8 mouse cellular contexts compared by ENCODE assay signal in genomic region chr13:106936256-106937137, GRCm38 (mm10). TPM values are rescaled to one million over a fixed set of nuclear protein-coding genes. Genes with fewer than 3 reads are reported as not detected.
A peak's percentile ranks its signal among the peaks of the same experiment; 100 is the strongest.
DNase-seq lines count a peak whose midpoint lies in the region; ATAC-seq and TF ChIP-seq lines count a peak whose summit lies in the region.

Ipo11 (minus strand) TSS chr13:106936958.

- H3K36me3 ChIP-seq in CH12.LX (replicated peaks in 1 of 2; ENCODE audit: control insufficient read depth in 1 of 2, insufficient read depth in 1 of 2, low read length in 1 of 2), result peaks cover 0 to 11% of the 10 kb centered on the region in 2 experiments
- H3K36me3 ChIP-seq in forebrain, embryonic 11.5 days (ENCODE audit: control insufficient read depth, insufficient read depth, low read length), result no peaks in the 10 kb centered on the region
- H3K36me3 ChIP-seq in heart, embryonic 16.5 days (ENCODE audit: control insufficient read depth, insufficient read depth), result no peaks in the 10 kb centered on the region
- H3K36me3 ChIP-seq in liver, embryonic 15.5 days (replicated peaks), result no peaks in the 10 kb centered on the region
- no peaks in the 10 kb centered on the region for H3K36me3 ChIP-seq in neural tube, embryonic 12.5 days

- peak within 1 kb of the TSS; percentile 53; the same call in 1 of the 2 replicates for H3K4me2 ChIP-seq in CH12.LX (ENCODE audit: insufficient read depth, low read depth, poor library complexity, severe bottlenecking)
- peak within 1 kb of the TSS; percentile 60 for H3K4me2 ChIP-seq in forebrain, embryonic 11.5 days (ENCODE audit: low read depth, low read length, severe bottlenecking)
- H3K4me2 ChIP-seq in heart, embryonic 16.5 days (ENCODE audit: low read depth, low read length), result peak within 1 kb of the TSS; percentile 83
- peak within 1 kb of the TSS; percentile 90 for H3K4me2 ChIP-seq in liver, embryonic 15.5 days
- H3K4me2 ChIP-seq in neural tube, embryonic 12.5 days (replicated peaks), result peak within 1 kb of the TSS; percentile 73

- DNase-seq in CH12.LX (ENCODE audit: extremely low read depth), result peak; percentile 97
- DNase-seq in c-Kit-positive CD71-positive TER-119-negative erythroid progenitor cells, embryonic 14.5 days (ENCODE audit: low read depth), result peak; percentile 93
- DNase-seq in forebrain, embryonic 11.5 days (ENCODE audit: low spot score), result peak; percentile 97
- peak; percentile 93 to 96 for DNase-seq in kidney, postnatal 36 days
- peak; percentile 96 for DNase-seq in telencephalon, adult 2 months (ENCODE audit: low read depth, low spot score)

- no peak for TF ChIP-seq RAD21 in CH12.LX (IDR thresholded peaks at IDR 0.05; ENCODE audit: low read depth, low read length)

- peak within 1 kb of the TSS; percentile 57 for H3K9ac ChIP-seq in CH12.LX (ENCODE audit: insufficient read depth, low read depth)
- peak within 1 kb of the TSS; percentile 90 for H3K9ac ChIP-seq in forebrain, embryonic 11.5 days (ENCODE audit: low read length)
- peak within 1 kb of the TSS; percentile 93 for H3K9ac ChIP-seq in heart, embryonic 16.5 days (ENCODE audit: low read length)
- peak within 1 kb of the TSS; percentile 95 for H3K9ac ChIP-seq in liver, embryonic 15.5 days
- peak within 1 kb of the TSS; percentile 89 for H3K9ac ChIP-seq in neural tube, embryonic 12.5 days

- peaks cover 2 to 30% of the 10 kb centered on the region in 2 experiments; a peak in 3 of 4 replicates for H3K4me1 ChIP-seq in CH12.LX (ENCODE audit: control insufficient read depth in 1 of 2, insufficient read depth in 2 of 2)
- no peaks in the 10 kb centered on the region for H3K4me1 ChIP-seq in forebrain, embryonic 11.5 days (replicated peaks; ENCODE audit: control insufficient read depth, insufficient read depth, low read length)
- H3K4me1 ChIP-seq in heart, embryonic 16.5 days (ENCODE audit: control insufficient read depth, insufficient read depth, low read length), result peaks cover 14% of the 10 kb centered on the region; the same call in 1 of the 2 replicates
- H3K4me1 ChIP-seq in liver, embryonic 15.5 days (replicated peaks), result peaks cover 29% of the 10 kb centered on the region
- peaks cover 5% of the 10 kb centered on the region; the same call in 1 of the 2 replicates for H3K4me1 ChIP-seq in neural tube, embryonic 12.5 days

- ATAC-seq in forebrain, embryonic 11.5 days (replicated peaks; ENCODE audit: low FRiP score), result peak; percentile 97
- peak; percentile 95 for ATAC-seq in heart, embryonic 16.5 days (replicated peaks; ENCODE audit: extremely low read depth, insufficient read depth, low FRiP score)
- ATAC-seq in liver, embryonic 15.5 days (ENCODE audit: insufficient read depth), result peak; percentile 97
- peak; percentile 98 for ATAC-seq in neural tube, embryonic 12.5 days (ENCODE audit: low FRiP score, low read depth)

- no peak for TF ChIP-seq CTCF in CH12.LX (conservative IDR thresholded peaks at IDR 0.05 in 1 of 2, IDR thresholded peaks at IDR 0.05 in 1 of 2; ENCODE audit: low read depth in 2 of 2, low read length in 2 of 2)

- in situ Hi-C loops in CH12.LX (cut with MboI; ENCODE audit: low pct_ligation_motif_present, low pct_unique_long_range_greater_than_20kb, low sequenced_read_pairs), result no loop called here

- no peak for TF ChIP-seq EP300 in CH12.LX (IDR thresholded peaks at IDR 0.05; ENCODE audit: low read length)

- H3K27ac ChIP-seq in CH12.LX (ENCODE audit: insufficient read depth, low read depth), result peak within 1 kb of the TSS; percentile 58
- peak within 1 kb of the TSS; percentile 72 for H3K27ac ChIP-seq in forebrain, embryonic 11.5 days (ENCODE audit: low read depth, low read length)
- H3K27ac ChIP-seq in heart, embryonic 16.5 days (ENCODE audit: low read length), result peak within 1 kb of the TSS; percentile 88
- peak within 1 kb of the TSS; percentile 82 for H3K27ac ChIP-seq in liver, embryonic 15.5 days (replicated peaks)
- H3K27ac ChIP-seq in neural tube, embryonic 12.5 days, result peak within 1 kb of the TSS; percentile 43; the same call in 1 of the 2 replicates

- TF ChIP-seq POLR2A in CH12.LX (IDR thresholded peaks at IDR 0.05; ENCODE audit: low read depth, low read length), result peak; percentile 86

- WGBS in forebrain, embryonic 11.5 days, result under 1% methylated on average over 84 of the region's 84 CpGs
- WGBS in heart, embryonic 16.5 days, result 0% methylated on average over 84 of the region's 84 CpGs
- WGBS in liver, embryonic 15.5 days (ENCODE audit: insufficient replicate concordance), result under 1% methylated on average over 84 of the region's 84 CpGs
- WGBS in neural tube, embryonic 12.5 days, result under 1% methylated on average over 84 of the region's 84 CpGs

- H3K4me3 ChIP-seq in CH12.LX (replicated peaks in 1 of 3; ENCODE audit: low read depth in 2 of 3, low read length in 2 of 3, poor library complexity in 1 of 3), result peak within 1 kb of the TSS; percentile 75 to 93 (median 91)
- peak within 1 kb of the TSS; percentile 96 for H3K4me3 ChIP-seq in forebrain, embryonic 11.5 days (ENCODE audit: low read depth, low read length)
- H3K4me3 ChIP-seq in heart, embryonic 16.5 days (ENCODE audit: low read length), result peak within 1 kb of the TSS; percentile 92
- peak within 1 kb of the TSS; percentile 100 for H3K4me3 ChIP-seq in liver, embryonic 15.5 days (replicated peaks)
- H3K4me3 ChIP-seq in neural tube, embryonic 12.5 days, result peak within 1 kb of the TSS; percentile 100

- H3K9me3 ChIP-seq in CH12.LX (replicated peaks; ENCODE audit: low read length), result no peaks in the 10 kb centered on the region
- H3K9me3 ChIP-seq in forebrain, embryonic 11.5 days (ENCODE audit: control insufficient read depth, low read length), result no peaks in the 10 kb centered on the region
- no peaks in the 10 kb centered on the region for H3K9me3 ChIP-seq in heart, embryonic 16.5 days (replicated peaks; ENCODE audit: control insufficient read depth, low read length)
- no peaks in the 10 kb centered on the region for H3K9me3 ChIP-seq in liver, embryonic 15.5 days (replicated peaks)
- no peaks in the 10 kb centered on the region for H3K9me3 ChIP-seq in neural tube, embryonic 12.5 days

- no peaks in the 10 kb centered on the region for H3K27me3 ChIP-seq in CH12.LX (replicated peaks)
- H3K27me3 ChIP-seq in forebrain, embryonic 11.5 days (ENCODE audit: control insufficient read depth, insufficient read depth, low read length), result no peaks in the 10 kb centered on the region
- H3K27me3 ChIP-seq in heart, embryonic 16.5 days (ENCODE audit: control insufficient read depth, insufficient read depth, low read length), result no peaks in the 10 kb centered on the region
- no peaks in the 10 kb centered on the region for H3K27me3 ChIP-seq in liver, embryonic 15.5 days
- no peaks in the 10 kb centered on the region for H3K27me3 ChIP-seq in neural tube, embryonic 12.5 days (replicated peaks)

- dilution Hi-C loops in CH12.LX (cut with MboI; ENCODE audit: extremely low pct_ligation_motif_present, extremely low pct_unique_long_range_greater_than_20kb, low sequenced_read_pairs), result no loop called here

- H3K79me2 ChIP-seq in CH12.LX (replicated peaks; ENCODE audit: control insufficient read depth, extremely low read depth, insufficient read depth, poor library complexity, severe bottlenecking), result peaks cover 44% of the 10 kb centered on the region

TF ChIP-seq in CH12.LX, 34 proteins besides CTCF, POLR2A, EP300 and RAD21 (continues in another document):
- TF ChIP-seq BHLHE40 (IDR thresholded peaks at IDR 0.05; ENCODE audit: low read depth, low read length), result no peak
- no peak for TF ChIP-seq POLR2AphosphoS2 (IDR thresholded peaks at IDR 0.05; ENCODE audit: low read depth, low read length)
- peak; percentile 60; the same call in 1 of the 2 replicates for TF ChIP-seq MAZ (IDR thresholded peaks at IDR 0.05; ENCODE audit: low read depth, low read length)
- peak; percentile 79; the same call in 1 of the 2 replicates for TF ChIP-seq MAX (IDR thresholded peaks at IDR 0.05; ENCODE audit: low read length)
- peak; percentile 36; the same call in 1 of the 2 replicates for TF ChIP-seq GABPA (IDR thresholded peaks at IDR 0.05; ENCODE audit: insufficient replicate concordance, low read depth, low read length)
- TF ChIP-seq ZMIZ1 (IDR thresholded peaks at IDR 0.05; ENCODE audit: low read depth, low read length), result peak; percentile 74
- TF ChIP-seq MAFK (IDR thresholded peaks at IDR 0.05; ENCODE audit: insufficient replicate concordance, low read length), result no peak
- TF ChIP-seq CHD1 (IDR thresholded peaks at IDR 0.05; ENCODE audit: low read depth, low read length), result no peak
- no peak for TF ChIP-seq USF1 (IDR thresholded peaks at IDR 0.05; ENCODE audit: low read depth, low read length)
- no peak for TF ChIP-seq JUND (conservative IDR thresholded peaks at IDR 0.05; ENCODE audit: low read depth, low read length)
- peak; percentile 90; the same call in 1 of the 2 replicates for TF ChIP-seq E2F4 (IDR thresholded peaks at IDR 0.05; ENCODE audit: insufficient replicate concordance, low read depth, low read length)
- TF ChIP-seq KAT2A (IDR thresholded peaks at IDR 0.05; ENCODE audit: insufficient replicate concordance, low read length), result peak; percentile 85; the same call in 1 of the 2 replicates
- peak; percentile 61 for TF ChIP-seq MEF2A (IDR thresholded peaks at IDR 0.05; ENCODE audit: borderline replicate concordance, low read depth, low read length)
- TF ChIP-seq UBTF (IDR thresholded peaks at IDR 0.05; ENCODE audit: low read depth, low read length), result no peak
- no peak for TF ChIP-seq JUN (IDR thresholded peaks at IDR 0.05; ENCODE audit: insufficient read depth, low read depth, low read length)
- TF ChIP-seq RCOR1 (conservative IDR thresholded peaks at IDR 0.05; ENCODE audit: low read depth, low read length), result no peak
- TF ChIP-seq ZNF384 (IDR thresholded peaks at IDR 0.05; ENCODE audit: low read depth, low read length), result no peak
- no peak for TF ChIP-seq PAX5 (IDR thresholded peaks at IDR 0.05; ENCODE audit: low read length)
- peak; percentile 55; the same call in 1 of the 2 replicates for TF ChIP-seq CHD2 (IDR thresholded peaks at IDR 0.05; ENCODE audit: low read length)
- no peak for TF ChIP-seq USF2 (conservative IDR thresholded peaks at IDR 0.05; ENCODE audit: low read depth, low read length)
- no peak for TF ChIP-seq SMC3 (IDR thresholded peaks at IDR 0.05; ENCODE audit: low read depth, low read length)
- no peak for TF ChIP-seq ZKSCAN1 (IDR thresholded peaks at IDR 0.05; ENCODE audit: borderline replicate concordance, low read depth, low read length)

RNA-seq across cellular contexts. Expression of gene Ipo11, which starts in this region (rescaled TPM):
- total RNA-seq in CH12.LX (2012; rRNA removed) (41.2 and 47.8 TPM in 2 replicates), CH12.LX (2014; rRNA removed) (91.5 and 102 TPM in 2 replicates)
- polyA plus RNA-seq in CH12.LX (2012; ENCODE audit: insufficient read length, low read depth), result 47.5 and 52.4 TPM in 2 replicates
- polyA plus RNA-seq in forebrain, embryonic 11.5 days (2014; fragmentation: Nextera tagmentation; extraction: Ambion mirVana), result 86.1 and 92.9 TPM in 2 replicates
- polyA plus RNA-seq in heart, embryonic 16.5 days (2015; fragmentation: Nextera tagmentation; extraction: Ambion mirVana), result 56.1 and 61.5 TPM in 2 replicates
- polyA plus RNA-seq in liver, embryonic 15.5 days (2015; fragmentation: Nextera tagmentation; extraction: Ambion mirVana), result 26.9 and 28.2 TPM in 2 replicates
- polyA plus RNA-seq in neural tube, embryonic 12.5 days (2016; fragmentation: Nextera tagmentation; extraction: Ambion mirVana), result 52.9 and 55.9 TPM in 2 replicates

Comparison
In these comparisons a context has a peak if more than half of its experiments do, and no peak if none do; other contexts are left out.
1. Peak in every context shown above with its lines: DNase-seq, ATAC-seq, H3K4me3 ChIP-seq and H3K27ac ChIP-seq.